Mouse (Mus musculus) CH12.LX (cell line): ENCODE measurements at regions not wholly inside any gene's neighbourhood (a gene's known extent, or its start where the extent isn't known, plus 50 kb on each side); places are given as distances from the start of the nearest gene placed in this dataset.

Experiments used
- GABPA ChIP-seq: IDR thresholded peaks from 2 replicates; pipeline ENCODE4 v1.6.1; 2012; ENCODE audit warnings: low read depth, low read length, improper control_type of control experiment, inconsistent platforms; ENCODE audit not compliant: insufficient replicate concordance
- POLR2AphosphoS2 ChIP-seq: IDR thresholded peaks from 2 replicates; pipeline ENCODE4 v1.6.1; 2011; ENCODE audit warnings: low read depth, low read length, improper control_type of control experiment

DNA sequence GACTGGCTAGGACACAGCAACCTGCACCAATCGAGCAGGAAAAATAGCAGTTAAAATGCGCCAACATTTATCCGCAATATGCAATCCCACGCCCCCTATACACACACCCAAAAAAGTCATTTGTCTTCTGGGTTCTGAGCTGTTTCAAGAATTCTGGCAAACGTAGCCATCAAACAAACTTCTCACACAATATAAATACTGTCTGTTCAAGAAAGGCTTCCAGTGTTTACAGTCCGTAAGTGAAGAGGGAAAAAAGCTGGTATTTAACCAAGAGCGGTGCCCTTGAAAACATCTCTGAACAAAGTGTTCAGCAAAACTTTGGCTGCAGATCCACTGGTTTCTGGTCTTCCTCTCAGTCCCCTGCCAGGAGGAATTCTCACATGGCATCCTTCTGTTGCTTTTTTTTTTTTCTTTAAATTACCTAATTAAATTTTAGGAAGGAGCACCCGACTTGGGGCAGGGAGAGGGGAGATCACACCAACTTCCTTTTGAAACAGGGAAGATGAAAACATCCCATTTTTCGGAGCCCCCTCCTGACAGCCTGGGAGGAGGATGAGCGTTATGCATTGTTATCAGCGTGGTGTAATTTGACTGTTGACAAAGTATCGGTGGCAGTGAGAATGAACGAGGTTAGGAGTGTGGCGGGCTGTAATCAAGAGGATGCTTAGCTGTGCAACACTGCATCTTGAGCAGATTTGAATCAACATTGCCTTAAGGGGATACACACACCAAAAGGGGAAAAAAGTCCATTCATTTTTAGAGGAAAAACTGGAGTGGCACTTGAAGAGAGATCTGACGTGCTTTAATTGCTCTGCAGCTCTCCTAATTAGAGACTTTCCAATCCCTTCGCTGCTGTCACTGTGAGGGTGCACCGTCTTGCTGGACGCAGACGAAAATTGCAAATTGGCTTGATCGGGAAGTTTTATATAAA lies 267.6 kb downstream of the Meis1 start:
- no peak for TF ChIP-seq GABPA
- no peak for TF ChIP-seq POLR2AphosphoS2
